Mouse (Mus musculus) erythroid progenitor cell, adult 5-6 weeks (primary cell): ENCODE measurements at regions not wholly inside any gene's neighbourhood (a gene's known extent, or its start where the extent isn't known, plus 50 kb on each side); places are given as distances from the start of the nearest gene placed in this dataset.
A peak's percentile ranks its signal among the peaks of the same experiment; 100 is the strongest.
"Not testable (repeated sequence)": the region's sequence is repeated elsewhere in the genome, so short reads cannot be mapped to it uniquely, and the experiment has no call there.

Experiments used
- ATAC-seq: replicated peaks from 2 replicates; pipeline ENCODE4 v1.8.0; 2016; ENCODE audit warnings: moderate number of reproducible peaks, mild to moderate bottlenecking, moderate TSS enrichment, inconsistent platforms; ENCODE audit not compliant: poor library complexity, low FRiP score, severe bottlenecking

DNA sequence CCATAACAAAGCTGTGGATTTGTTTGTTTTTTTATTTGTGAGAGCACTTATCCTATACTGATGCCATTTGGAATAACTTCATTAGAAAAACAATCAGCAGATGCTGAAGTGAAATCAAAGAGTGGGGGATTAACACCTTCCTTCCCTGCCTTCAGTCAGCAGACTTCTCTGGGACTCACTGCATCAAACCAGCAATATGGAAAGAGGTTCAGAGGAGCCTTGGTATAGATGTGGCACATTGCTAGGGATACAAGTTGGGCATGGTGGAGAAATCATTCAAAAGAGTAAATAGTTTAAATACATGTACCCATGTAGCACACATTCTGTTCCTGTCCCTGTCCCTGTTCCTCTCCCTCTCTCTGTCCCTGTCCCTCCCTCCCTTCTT is 364.0 kb upstream of the Rgs18 start:
- ATAC-seq, result no peak

DNA sequence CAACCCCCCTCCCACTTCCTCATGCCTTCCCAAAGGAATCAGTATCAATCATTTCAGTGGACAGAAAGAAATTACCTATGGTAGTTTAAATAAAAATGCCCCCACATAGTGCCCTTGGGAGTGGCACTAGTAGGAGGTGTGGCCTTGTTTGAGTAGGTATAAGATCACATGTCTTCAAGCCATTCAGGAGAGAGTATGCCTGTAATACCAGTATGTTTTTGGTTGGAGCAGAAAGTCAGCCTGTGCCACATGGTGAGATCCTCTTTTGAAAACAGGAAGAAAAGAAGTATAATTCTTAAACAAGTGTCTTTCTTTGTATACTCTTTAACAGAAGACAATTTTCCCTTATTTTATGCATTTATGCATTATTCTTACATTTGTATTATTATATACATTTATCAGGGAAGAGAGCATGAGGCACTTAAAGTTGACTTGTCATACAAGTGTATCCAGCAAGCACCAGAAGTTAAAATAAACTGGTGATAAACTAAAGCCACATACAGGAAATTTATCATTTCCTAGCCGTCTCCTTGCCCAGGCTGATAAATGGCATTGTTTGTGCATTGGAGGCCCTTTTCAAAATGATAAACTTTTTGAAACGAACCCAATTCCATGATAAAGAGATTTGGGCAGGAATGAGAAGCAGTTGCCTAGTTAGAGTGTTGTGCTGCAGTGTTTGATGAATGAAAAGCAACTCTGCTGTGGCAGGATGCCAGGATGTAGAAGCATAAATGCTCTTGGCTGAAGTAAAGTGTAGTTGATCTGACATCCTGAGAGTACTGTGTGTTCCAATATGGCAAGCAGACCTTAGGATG is 363.4 kb upstream of the Rgs18 start:
- ATAC-seq, result peak; percentile 52; the same call in 1 of the 2 replicates

DNA sequence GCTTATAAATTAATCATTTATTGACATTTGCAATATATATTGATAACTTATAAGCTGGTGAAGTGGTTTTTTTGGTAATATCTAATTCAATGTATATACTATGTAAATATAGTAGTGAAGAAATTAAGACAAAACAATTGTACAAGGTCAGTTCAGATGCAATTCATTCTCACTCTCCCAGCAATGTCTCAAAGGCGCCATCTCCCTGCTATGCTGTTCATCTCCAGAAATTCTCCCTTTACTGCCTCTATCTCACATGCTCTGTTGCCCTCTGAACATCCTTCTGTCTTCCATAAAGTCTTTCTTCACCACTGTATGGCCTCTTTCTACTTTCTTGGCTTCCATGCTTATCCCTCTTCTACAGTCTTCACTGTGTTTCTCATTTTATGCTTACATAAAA is 355.8 kb upstream of the Rgs18 start:
- ATAC-seq, result no peak

- ATAC-seq, result no peak
Measured at GRCm38 (mm10) chr1:145113171-145113570, 337.9 kb upstream of the Rgs18 start.

GRCm38 (mm10) chr1:145106771-145107170 is 331.5 kb upstream of the Rgs18 start:
- not testable (repeated sequence) for ATAC-seq

DNA sequence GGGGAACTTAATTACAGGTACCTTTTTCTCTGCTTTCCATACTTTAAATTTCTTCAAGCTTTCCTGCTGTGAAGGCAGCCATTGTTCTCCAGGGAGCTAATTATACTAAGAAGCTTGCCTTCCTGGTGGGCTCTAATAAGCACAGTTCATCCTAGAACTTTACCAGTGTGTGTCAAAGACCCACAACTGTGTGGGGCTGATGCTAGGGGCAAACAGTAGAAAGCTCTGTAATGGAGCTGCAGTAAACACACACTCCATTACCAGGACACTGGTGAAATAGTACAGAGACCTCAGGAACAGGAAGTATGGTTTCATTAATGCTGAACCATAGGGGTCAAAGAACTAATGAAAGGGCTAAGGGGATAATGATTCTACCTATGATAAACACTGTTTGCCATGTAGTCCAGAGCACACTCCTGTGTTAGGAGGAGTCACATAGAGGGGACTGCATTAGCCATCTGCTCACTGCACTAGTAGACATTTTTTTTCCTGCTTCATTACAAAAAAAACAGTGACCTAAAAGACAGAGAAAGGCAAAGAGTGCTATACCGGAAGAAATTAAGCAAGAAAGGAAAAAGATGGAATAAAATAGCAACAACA is 290.1 kb upstream of the Rgs18 start:
- ATAC-seq, result no peak

DNA sequence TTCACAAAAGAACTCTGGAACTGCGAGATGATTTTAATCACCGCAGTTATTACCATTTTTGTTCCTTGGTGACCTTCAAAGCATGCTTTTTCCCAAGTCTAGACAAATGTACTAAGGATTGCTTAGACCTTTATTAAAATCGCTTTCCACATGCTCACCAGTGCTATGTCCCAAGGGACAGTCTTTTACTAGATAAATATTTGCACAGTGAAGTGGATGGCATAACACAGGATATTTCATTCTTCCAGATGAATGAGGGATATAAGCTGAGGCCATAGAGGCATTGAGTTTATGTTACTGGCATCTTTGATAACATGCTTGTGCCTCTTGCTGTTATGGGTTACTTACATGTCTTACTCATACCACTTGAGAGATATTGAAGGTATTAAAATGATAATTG is 289.1 kb upstream of the Rgs18 start:
- no peak for ATAC-seq

DNA sequence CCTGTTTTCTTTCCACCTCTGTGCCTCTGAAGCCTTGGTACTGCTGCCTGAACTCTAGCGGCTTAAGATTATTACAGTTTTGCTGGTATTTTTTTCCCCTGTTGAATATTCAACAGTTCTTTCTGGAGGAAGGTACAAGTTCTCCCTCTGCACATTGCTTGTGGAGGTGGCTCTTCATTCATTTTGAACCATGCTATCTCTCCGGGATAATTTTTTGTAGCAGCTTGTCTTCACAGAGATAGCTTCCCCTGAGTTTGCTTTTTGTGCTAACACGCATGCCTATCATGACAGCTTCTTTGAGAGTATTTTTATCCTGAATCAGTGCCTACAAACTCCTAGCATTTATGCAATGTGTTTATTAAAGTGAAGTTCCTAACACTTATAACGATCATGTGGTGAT is 240.4 kb upstream of the Rgs18 start:
- ATAC-seq, result no peak

DNA sequence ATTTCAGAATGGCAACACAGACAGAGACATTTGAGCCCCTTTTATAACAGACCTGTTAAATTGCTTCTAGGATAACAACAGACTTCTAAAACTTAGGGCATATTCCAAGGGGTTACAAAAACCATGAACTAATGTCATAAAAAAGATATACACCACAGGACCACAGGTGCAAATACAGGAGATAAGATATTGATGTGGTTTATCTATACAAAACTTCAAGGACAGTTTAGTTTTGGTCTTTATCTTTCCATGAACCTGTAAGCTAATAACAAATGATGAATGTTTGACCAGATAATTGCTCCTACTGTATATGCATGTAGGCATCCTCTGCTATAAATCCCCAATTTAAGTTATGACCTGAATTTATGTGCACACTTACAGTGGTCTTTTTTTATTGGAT is 235.6 kb upstream of the Rgs18 start:
- no peak for ATAC-seq

- ATAC-seq, result no peak
Measured at GRCm38 (mm10) chr1:144978167-144978566, 202.9 kb upstream of the Rgs18 start.

DNA sequence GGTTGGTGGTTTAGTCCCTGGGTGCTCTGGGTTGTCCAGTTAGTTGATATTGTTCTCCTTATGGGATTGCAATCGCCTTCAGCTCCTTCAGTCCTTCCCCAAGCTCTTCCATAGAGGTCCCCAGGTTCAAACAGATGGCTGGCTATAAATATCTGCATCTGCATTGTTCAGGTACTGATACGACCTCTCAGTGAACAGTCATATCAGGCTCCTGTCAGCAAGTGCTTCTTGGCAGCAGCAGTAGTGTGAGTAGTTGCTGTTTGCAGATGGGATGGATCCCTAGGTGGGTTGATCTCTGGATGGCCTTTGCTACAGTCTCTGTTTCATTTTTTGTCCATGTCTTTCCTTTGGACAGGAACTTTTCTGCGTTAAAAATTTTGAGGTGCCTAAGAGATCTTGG is 190.5 kb upstream of the Rgs18 start:
- no peak for ATAC-seq

GRCm38 (mm10) chr1:144939006-144939405 is 163.8 kb upstream of the Rgs18 start:
- ATAC-seq, result no peak

- no peak for ATAC-seq
Measured at GRCm38 (mm10) chr1:144926136-144926535, 150.9 kb upstream of the Rgs18 start.

DNA sequence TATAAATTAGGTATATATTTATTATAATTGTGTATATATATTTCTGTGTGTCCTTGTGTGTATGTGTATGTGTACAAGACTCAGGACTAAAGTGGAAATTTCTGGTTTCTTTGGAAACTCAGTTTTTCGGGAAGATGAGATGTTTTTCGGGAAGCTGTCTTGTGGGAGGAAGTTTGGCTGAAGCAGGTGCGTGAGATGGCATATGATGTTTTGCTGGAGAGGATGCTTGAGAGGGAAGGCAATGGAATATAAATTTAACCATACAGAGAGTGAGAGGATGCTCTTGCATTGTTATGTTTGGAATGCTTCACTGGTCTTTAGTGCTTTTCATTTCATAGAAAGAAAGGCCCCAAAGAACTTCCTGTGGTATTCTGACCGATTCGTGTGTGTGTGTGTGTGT is 141.3 kb upstream of the Rgs18 start:
- no peak for ATAC-seq

- ATAC-seq, result no peak
Measured at GRCm38 (mm10) chr1:144902987-144903386, 127.8 kb upstream of the Rgs18 start.

DNA sequence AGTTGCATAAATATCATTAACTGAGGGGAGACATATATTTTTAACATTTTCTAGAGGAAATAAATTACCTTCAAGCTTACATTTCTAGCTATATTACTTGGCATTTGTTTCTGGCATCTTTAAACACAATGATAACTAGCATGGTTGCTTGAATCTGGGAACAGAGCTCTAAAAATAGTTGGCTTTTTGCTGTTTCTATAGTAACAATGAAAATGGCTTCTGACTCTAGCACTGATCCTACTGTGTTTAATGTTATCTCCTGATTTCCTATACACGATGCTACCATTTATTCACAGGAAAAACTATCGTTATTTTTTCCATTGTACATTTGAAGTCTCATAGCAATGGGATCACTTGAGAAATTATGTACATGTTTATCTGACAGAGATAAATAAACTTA is 108.4 kb upstream of the Rgs18 start:
- no peak for ATAC-seq

- no peak for ATAC-seq
Measured at GRCm38 (mm10) chr1:144862133-144862532, 86.9 kb upstream of the Rgs18 start.
